Mouse (Mus musculus): Measurements from ENCODE around the gene Fignl1.

- TF ChIP-seq GABPA (IDR thresholded peaks at IDR 0.05; ENCODE audit: low read depth, low read length): no peak
- TF ChIP-seq MXI1 (IDR thresholded peaks at IDR 0.05; ENCODE audit: low read depth, low read length): no peak
- no peak for TF ChIP-seq POLR2AphosphoS2 (IDR thresholded peaks at IDR 0.05; ENCODE audit: low read length)
- TF ChIP-seq HCFC1 (IDR thresholded peaks at IDR 0.05; ENCODE audit: low read depth, low read length): no peak
- no peak for TF ChIP-seq POLR2A (IDR thresholded peaks at IDR 0.05; ENCODE audit: control insufficient read depth in 1 of 2, insufficient read depth in 1 of 2, low read depth in 1 of 2, low read length in 2 of 2, poor library complexity in 1 of 2)
- no peak for TF ChIP-seq ETS1 (IDR thresholded peaks at IDR 0.05; ENCODE audit: low read depth, low read length)
- TF ChIP-seq ZNF384 (IDR thresholded peaks at IDR 0.05; ENCODE audit: low read depth, low read length): no peak
- no peak for TF ChIP-seq SIN3A (IDR thresholded peaks at IDR 0.05; ENCODE audit: low read length)
- no peak for TF ChIP-seq ZC3H11A (IDR thresholded peaks at IDR 0.05; ENCODE audit: low read depth, low read length)
- TF ChIP-seq TAL1 (IDR thresholded peaks at IDR 0.05; ENCODE audit: low read length): no peak
Measured at GRCm38 (mm10) chr11:11853731-11854461, 45.1 kb upstream of the Fignl1 start.
